Mouse (Mus musculus): Measurements from ENCODE around the gene Anp32e.
A peak's percentile ranks its signal among the peaks of the same experiment; 100 is the strongest.
"Not testable (repeated sequence)": the region's sequence is repeated elsewhere in the genome, so short reads cannot be mapped to it uniquely, and the experiment has no call there.

Gene Anp32e

DNA sequence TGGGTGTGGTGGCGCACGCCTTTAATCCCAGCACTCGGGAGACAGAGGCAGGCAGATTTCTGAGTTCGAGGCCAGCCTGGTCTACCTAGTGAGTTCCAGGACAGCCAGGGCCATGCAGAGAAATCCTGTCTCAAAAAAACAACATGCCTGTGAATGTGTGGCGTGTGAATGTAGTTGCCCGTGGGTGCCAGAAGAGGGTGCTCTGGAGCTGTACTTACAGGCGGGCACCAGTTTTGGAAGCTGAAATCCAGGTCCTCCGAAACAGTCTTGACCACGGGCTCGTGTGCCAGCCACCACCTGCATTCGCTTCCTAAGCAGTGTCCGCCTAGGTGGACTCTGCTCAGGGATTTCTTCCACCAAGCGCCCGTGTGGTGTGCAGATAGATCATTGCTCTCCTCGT lies 9.8 kb downstream of the Anp32e start:
- DNase-seq (ENCODE audit: low spot score in 2 of 2) = peak in 1 of 2 experiments; percentile 31

DNA sequence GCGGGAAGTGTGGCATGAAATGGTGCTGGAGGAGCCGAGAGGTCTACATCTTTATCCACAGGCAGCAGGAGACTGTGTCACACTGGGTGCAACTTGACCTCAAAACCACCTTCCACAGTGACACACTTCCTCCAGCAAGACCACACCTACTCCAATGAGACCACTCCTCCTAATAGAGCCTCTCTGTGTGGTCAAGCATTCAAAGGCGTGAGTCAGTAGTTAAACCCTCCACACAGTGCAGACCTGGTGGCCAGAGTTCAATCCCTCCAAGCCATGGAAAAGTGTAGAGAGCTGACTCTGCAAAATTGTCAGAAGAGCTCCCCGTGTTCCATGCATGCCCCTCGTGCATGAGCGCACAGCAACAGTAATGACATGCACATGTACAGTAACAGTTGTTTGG lies 13.7 kb downstream of the Anp32e start:
- DNase-seq (ENCODE audit: low spot score in 2 of 2) = no peak

DNA sequence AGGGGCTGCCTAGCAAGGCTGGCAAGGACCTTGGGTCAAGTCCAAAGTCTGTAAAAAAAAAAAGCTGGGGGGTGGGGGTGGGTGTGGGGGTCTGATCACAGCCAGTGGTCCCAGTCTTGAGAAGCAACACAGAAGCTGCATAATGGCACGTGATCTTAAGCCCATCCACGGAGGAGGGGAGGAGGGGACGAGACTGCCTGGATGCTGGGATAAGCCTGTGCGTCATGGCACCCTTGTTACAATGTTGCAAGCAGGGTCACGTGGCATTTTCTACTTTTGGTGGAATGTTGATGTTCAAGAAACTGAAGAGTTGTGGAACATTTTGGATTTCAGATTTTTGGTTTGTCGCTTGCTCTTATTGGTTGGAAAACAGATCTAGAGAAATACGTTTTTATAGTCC lies 14.2 kb downstream of the Anp32e start:
- no peak for DNase-seq (ENCODE audit: low spot score in 2 of 2)

DNA sequence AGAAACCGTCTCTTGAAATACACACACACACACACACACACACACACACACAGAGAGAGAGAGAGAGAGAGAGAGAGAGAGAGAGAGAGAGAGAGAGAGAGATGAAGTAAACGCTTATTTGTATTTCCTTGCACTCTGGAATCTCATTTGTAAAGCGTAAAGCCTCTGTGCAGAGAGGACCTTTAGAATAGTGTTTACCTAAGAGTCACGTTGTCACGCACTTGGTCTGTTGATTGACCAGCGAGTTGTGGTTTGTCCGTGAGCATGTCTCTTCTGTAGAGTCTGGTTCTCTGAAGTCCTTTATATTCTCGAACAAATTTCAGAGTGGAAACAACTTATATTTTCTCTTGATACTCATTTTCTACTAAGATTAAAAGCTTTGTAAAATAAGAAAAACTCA lies 15.7 kb downstream of the Anp32e start:
- no peak for DNase-seq (ENCODE audit: low spot score in 2 of 2)

DNA sequence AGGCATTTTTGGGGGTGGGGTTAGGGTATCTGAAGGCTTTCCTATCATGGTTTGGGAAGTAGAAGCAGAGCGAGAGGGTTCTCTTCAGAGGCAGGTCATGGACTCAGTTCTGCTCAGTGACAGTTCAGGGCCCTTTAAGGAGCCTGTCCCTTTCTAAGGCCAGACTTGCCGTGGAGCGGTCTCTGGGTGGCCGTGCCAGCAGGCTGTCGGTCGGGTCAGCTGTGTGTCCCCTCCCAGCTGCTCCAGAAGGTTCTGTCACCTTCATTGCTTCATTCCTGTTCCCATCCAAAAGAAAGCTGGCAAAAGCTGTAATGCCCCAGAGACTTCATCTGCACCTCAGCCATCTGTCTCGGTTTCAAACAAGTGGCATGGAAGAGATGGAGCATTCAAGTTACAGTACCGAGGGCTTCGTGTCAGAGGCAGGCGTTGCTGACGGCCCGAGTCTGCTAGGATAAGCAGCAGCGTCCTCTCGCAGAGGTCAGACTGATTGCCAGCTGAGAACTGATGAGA lies 16.7 kb downstream of the Anp32e start:
- no peak for DNase-seq (ENCODE audit: low spot score in 2 of 2)

DNA sequence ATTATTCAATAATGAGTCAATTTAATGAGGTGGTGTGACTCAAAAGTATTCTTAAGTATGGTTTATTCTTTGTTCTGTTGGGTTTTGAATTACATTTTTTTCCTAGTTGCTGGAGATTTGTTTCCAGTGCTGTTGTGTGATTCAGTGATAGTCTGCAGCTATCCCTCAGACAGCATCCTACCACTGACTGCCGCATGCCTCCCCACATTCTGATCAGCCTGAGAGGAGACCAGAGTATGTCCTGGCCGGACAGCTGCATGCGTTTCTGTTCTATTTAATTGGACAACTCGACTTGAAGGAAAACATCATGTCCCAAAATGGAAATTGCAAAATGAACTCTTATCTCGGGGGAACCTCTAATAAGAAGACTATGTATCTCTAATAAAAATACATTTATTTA lies 19.3 kb downstream of the Anp32e start:
- no peak for DNase-seq (ENCODE audit: low spot score in 2 of 2)

DNA sequence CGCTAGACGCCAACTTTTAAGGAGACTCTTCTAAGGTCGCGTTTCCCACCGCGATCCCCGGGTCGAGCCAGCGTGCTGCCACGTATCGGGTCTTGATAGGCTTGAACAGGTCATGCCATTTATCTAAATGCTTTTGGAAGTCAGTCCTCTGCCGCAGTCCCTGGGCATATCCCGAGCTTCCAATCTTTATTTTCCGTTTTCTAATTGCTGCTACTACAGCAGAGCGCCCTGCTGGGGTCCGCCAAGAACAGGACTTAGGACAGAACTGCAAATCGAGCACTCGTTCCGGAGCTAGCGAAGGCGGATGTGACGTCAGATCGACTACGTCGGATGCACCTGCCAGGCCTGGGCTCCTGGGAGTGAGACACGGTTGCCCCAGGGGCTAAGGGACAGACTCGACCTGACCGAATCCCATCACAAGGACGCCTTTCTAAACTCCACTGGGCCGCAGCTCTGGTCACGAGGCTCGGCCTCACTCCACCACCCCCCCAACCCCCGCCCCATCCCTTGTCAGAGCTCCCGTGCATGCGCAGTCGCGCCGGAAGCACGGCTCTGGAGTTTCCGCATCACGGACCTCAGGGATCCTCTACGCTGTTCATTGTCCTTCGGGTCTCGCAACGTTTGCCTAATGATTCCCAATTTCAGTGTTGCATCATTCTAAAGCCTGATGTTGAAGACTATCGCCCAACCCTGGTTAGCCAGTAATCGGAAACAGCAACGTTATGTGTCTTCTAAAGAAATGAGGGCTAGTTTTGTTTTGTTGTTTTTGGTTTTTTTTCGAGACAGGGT lies 21.9 kb downstream of the Anp32e start:
- DNase-seq (ENCODE audit: low spot score in 2 of 2) = peak; percentile 81 to 85

DNA sequence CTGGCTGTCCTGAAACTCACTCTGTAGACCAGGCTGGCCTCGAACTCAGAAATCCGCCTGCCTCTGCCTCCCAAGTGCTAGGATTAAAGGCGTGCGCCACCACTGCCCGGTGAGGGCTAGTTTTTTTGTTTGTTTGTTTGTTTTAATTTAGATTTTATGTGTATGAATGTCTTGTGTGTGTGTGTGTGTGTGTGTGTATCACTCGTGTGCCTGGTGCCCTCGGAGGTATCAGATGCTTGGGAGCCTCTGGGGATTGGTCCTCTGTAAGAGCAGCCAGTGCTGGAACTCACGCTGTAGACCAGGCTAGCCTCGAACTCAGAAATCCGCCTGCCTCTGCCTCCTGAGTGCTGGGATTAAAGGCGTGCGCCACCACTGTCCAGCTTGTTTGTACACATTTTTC lies 22.5 kb downstream of the Anp32e start:
- DNase-seq (ENCODE audit: low spot score in 2 of 2) = not testable (repeated sequence)

DNA sequence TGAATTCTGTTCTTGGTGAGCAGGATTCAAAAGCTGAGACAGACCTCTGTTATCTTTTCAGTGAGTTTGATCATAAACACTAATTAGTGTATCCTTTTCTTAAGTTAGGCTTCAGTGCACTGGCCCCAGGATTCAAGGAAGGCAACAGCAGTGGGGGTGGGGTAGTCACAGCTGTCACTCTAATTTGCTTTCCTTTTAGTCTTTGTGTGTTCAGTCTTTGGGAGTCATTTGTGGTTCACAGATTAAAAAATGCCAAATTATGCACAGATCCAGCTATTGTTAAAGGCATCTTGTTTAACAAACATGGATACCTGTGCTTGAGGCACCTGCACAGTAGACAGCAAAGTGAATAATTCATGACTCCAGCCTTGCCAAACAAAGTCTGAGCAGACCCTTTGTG lies 24.0 kb downstream of the Anp32e start:
- no peak for DNase-seq (ENCODE audit: low spot score in 2 of 2)

DNA sequence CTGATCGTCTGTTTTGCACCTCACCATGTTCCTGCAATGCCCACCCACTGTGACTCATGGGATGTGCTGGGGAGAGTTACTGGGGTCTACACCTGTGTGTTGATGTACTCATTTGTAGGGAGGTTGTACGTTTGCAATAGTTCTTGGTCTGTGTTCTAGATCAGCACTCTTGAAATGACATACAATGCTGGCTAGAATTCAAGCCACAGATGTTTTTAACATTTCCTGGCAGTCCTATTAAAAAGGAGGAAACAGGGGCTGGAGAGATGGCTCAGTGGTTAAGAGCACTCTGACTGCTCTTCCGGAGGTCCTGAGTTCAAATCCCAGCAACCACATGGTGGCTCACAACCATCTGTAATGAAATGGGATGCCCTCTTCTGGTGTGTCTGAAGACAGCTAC lies 24.5 kb downstream of the Anp32e start:
- DNase-seq (ENCODE audit: low spot score in 2 of 2) = no peak

DNA sequence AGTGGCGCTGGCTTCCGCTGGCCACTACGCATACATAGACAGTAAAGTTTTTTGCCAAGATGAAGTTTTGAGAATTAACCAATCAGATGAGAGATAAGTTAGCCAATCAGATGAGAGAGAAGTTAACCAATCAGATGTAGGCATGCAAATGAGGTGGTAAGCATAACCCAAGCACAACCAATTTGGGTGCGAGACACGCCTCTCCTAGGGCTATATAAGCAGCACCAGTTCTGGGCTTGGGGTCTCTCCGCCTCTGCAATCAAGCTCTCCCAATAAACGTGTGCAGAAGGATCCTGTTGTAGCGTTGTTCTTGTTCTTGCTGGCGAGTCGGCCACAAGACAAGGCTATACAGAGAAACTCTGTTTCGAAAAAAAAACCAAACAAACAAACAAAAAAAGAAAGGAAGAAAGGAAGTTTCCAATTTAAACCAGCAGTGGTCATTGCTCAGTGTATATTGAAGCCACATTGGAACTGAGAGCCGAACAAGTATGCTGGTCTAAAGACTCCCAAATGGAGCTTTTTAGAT lies 25.7 kb downstream of the Anp32e start:
- not testable (repeated sequence) for DNase-seq (ENCODE audit: low spot score in 2 of 2)

DNA sequence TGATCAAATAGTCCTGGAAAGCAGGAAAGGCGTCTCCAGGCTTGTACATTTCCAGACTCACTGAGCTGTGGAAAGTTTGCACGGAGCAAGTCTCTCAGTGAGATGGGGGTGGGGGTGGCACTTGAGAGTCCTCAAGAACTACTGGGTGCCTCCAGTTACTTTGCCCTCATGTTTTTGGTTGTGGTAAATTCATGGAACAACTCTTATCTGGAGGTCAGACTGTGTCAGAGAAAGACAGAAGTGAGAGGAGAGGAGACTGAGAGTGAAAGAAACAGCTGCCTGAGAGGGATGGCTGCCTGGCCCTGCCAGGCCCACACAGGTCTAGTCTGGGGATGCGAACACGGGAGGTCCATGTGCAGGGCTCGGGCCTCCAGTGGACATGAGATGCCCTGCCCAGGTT lies 26.3 kb downstream of the Anp32e start:
- no peak for DNase-seq (ENCODE audit: low spot score in 2 of 2)

DNA sequence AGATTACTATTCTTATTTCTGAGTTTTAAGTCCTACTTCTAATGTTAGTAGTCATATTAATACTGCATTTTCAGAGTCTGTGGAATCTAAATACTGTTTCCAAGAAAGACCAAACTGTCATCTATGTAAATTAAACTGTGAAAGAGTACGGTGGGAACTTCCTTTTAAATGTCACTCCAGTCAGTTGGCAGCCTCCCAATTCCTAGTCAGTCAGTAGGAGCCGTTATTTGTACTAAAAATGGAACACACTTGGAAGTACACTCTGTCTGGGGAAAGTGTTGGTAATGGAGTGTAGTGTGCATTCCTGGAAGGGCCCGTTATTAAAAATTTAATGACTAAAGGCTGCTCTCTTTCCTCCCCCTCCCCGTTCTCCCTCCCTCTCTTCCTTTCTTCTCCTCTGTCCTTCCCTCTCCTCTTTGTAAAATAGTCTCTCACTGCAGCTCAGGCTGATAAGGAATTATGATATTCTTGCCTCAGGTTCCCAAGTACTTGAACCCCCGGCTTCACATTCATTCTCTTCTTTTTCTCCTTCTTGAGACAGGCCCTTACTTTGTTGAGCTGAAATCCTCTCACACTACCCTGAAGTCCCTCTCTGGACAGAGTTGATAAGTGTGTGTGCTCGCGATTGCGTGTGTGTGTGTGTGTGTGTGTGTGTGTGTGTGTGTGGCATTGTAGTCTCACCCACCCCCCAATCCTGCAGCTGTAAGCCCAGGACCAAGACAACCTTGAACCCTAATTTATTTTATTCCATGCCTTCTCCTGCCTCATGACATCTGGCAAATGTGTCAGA lies 28.5 kb downstream of the Anp32e start:
- DNase-seq (ENCODE audit: low spot score in 2 of 2) = no peak

DNA sequence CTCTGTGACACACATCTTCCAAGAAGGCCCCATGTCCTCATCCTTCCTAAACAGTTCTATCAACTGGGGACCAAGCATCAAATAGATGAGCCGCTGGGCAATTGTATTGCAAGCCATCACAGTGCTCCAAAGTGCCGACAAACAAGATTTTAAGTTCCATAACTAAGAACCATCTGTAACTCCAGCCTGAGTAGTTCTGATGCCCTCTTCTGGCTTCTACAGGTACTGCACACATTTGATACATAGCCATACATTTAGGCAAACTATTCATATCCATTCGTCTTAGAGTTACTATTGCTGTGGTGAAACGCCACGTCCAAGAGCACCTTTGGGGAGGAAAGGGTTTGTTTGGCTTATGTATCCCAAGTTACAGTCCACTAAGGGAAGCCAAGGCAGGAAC lies 30.0 kb downstream of the Anp32e start:
- peak in 1 of 2 experiments; percentile 63 for DNase-seq (ENCODE audit: low spot score in 2 of 2)

DNA sequence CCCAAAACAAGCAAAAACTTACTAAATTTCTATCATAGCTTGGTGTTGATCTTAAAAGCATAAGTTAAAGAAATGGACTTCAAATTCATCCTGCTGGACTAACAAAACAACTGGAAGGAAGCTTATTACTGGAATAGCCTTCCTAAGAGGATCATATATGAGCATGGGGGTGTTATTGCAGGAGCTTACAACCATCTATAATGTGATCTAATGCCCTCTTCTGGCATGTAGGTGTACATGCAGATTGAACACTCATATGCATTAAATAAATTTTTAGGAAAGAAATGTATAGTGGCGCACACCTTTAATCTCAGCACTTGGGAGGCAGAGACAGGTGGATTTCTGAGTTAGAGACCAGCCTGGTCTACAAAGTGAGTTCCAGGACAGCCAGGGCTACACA lies 30.8 kb downstream of the Anp32e start:
- no peak for DNase-seq (ENCODE audit: low spot score in 2 of 2)

DNA sequence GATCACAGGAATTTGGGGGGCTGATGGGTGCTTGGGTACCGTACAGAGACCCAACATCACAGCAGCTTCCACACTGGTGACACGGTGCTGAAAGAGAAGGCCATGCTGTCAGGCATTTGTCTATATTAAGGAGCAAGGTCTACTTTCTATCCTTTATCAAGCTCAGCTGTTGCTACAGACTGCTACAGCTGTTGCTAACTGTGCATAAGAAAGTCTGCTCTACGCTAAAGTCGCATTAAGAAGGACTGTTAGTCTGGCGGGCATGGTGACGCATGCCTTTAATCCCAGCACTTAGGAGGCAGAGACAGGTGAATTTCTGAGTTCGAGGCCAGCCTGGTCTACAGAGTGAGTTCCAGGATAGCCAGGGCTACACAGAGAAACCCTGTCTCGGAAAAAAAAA lies 33.1 kb downstream of the Anp32e start:
- DNase-seq (ENCODE audit: low spot score in 2 of 2) = not testable (repeated sequence)

DNA sequence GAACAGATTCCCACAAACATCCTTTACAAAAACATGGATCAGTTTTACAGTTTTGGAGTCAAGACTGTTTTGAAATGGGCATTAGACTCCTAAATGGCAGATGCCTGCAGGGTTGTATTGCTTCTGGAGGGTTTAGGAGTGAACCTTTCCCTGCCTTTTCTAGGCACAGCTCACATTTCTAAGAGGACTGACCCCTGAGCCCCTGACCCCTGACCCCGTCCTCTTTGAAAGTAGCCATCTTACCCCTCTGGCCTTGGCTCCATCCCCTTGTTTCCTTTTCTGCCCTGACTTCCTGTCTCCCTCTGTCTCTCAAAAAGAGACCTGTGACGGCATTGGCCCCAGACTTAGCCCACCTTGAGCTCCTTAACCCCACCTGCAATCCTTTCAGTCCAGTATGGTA lies 34.2 kb downstream of the Anp32e start:
- no peak for DNase-seq (ENCODE audit: low spot score in 2 of 2)

DNA sequence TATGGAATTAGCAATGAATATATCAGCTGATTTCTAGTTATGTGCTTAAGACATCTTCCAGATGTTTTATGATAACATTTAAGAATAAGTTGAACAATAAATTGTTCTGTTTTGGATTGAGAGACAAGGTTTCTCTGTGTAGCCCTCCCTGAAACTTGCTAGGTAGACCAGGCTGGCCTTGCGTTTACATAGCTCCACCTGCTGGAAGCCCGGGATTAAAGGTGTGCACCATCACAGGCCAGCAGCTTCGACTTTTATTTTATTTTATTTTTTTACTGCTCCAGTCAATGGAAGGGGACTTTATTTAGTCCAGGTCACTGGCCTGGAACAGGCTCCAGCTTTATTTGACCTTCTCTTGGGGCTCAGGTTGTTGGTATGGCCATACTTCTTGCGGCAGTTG lies 34.6 kb downstream of the Anp32e start:
- DNase-seq (ENCODE audit: low spot score in 2 of 2) = peak in 1 of 2 experiments; percentile 72

DNA sequence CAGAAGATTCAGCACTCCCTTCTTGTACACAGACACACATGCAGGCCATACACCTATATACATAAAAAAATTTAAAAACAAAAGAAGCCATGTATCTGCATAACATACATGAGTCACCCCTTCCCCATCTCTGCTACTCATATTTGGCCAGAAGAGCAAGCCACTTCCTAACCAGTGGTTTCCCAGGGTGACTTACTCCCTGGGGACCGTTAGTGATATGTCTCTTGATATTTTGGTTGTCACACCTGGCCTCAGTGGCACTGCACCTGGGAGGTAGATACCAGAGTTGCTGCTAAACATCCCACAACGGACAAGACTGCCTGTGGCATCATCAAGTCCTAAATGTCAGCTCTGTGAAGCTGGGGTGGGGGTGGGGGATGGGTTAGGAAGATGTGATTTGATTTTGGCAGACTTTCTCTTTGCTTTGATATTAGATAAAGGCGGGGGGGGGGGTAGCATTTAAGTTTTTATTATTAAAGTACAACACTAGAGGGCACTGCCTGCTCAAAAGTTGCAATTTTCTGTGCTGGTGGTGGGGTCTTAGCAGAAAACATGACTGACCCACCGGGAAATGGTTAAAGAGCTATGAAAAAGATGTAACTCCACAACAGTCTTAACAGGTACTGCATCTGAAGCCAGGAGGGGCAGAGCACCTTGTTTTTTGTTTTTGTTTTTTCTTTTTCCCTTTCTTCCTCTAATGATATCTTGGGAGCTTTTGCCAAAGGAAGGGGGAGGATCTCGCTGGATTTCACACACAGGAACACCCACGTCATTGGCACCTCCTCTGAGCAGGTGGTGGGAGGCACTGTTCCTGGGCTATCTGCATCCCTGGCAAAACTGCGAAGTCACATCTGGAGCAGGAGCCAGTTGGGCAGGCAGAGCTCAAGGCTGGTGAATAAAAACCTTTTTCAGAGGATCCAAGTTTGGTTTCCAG lies 36.7 kb downstream of the Anp32e start:
- peak in 1 of 2 experiments; percentile 66 for DNase-seq (ENCODE audit: low spot score in 2 of 2)

DNA sequence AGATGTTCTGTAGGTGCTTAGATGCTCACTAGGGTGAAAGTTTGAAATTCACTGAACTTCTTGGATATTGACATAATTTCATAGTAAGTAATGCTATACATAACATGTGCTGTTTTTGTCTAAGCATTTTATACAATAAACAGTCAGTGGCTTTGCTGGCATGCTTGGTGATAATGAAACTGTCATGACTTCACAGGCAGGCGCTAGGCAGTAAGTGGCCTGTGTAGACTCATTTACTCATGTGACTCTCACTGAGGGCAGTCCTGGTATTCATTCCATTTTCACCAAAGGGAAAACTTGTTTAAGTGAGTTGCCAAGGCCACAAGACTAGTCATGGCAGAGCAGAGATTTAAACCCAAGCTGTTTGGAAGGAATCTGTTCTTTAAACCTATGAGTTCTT lies 40.2 kb downstream of the Anp32e start:
- DNase-seq (ENCODE audit: low spot score in 2 of 2) = no peak

DNA sequence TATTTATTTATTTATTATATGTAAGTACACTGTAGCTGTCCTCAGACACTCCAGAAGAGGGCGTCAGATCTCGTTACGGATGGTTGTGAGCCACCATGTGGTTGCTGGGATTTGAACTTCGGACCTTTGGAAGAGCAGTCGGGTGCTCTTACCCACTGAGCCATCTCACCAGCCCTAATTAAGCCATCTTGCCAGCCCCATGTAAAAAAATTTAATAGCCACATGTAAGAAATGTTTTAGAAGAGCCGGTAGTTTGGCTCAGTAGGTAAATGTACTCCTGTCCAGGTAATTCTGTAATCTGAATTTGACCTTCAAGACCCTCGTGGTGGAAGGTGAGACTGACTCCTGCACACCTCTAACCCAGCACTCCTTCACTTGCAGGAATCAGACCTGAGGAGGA lies 41.6 kb downstream of the Anp32e start:
- not testable (repeated sequence) for DNase-seq (ENCODE audit: low spot score in 2 of 2)

Measured in thymus, postnatal 10 days (tissue).